Mouse (Mus musculus) retina, postnatal 7 days (tissue): ENCODE results near the gene Map4k4.

Experiments used
- DNase-seq: peaks from one replicate; pipeline ENCODE4 v3.0.0-alpha.2; 2012; ENCODE audit warnings: low read depth, low spot score

Map4k4 gene

GRCm38 (mm10) chr1:39962840-39963239, 62.1 kb downstream of the Map4k4 start:
- no peak for DNase-seq

DNA sequence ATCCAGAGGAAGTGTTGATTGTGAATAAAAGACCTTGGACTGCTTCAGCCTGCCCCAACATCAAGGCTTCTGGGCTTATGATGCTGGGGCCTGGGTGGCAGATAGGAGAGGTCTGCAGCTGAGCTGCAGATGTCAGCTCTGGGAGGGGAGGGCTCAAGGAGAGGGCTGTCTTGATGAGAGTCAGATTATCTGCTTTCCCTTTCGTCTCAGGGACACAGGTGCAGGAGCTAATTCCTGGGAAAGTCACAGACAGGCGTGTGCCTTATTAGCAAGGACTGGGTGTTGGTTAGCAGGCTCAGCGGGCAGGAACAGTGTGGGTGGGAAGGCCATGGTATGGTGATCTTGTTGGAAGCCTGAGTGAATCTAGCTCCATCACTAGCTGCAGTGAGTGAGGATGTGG, 63.1 kb downstream of the Map4k4 start:
- no peak for DNase-seq

- no peak for DNase-seq
These were observed 63.7 kb downstream of the Map4k4 start for GRCm38 (mm10) chr1:39964427-39964826.

GRCm38 (mm10) chr1:39965461-39965860, 64.7 kb downstream of the Map4k4 start:
- DNase-seq = no peak

GRCm38 (mm10) chr1:39968999-39969398, 68.3 kb downstream of the Map4k4 start:
- no peak for DNase-seq

DNA sequence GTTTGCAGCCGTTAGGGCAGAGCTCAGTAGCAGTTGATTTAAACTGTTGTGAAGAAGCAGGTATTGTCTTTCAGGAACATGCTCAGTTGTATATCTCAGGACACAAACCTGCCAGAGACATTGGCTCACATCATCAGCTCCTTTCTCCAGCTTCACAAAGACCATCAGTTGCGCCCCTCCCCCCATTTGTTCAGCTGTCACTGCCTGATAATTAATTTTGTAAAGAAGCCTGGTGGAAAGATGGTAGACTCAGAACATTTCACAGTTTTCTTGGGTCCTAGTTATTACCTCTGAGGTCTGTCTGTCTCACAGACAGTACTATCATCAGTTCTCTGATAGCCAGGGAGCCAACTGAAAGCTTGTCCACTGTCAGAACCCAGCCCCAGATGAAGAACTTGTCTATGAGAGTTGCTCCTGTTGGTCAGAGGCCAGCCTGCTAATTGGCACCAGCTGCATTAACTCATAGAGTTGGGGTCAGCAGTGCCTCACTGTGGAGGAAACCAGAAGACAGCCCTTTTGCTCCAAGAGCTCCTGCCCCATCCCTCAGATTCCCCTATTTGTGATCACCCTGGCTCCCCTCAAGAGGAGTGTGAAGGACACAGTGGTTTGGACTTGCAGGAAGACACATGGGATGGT, 69.2 kb downstream of the Map4k4 start:
- DNase-seq = no peak

GRCm38 (mm10) chr1:39972411-39972810, 71.7 kb downstream of the Map4k4 start:
- no peak for DNase-seq

DNA sequence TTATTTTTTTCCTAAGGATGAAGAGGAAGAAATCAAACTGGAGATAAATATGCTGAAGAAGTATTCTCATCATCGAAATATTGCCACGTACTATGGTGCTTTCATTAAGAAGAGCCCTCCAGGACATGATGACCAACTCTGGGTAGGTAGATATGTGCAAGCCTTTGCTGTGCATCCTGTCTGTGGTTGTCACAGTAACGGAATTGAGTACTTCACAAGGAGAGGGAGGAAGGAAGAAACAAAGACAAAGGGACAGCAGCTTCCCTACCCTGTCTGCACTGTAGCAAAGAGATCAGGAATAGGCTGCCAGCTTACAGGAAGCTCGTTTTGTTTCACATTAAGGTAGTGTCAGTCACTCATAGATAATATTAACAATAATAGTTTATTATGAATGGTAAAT, 73.2 kb downstream of the Map4k4 start:
- DNase-seq = no peak

- DNase-seq = no peak
These were observed 74.3 kb downstream of the Map4k4 start for GRCm38 (mm10) chr1:39975005-39975404.

GRCm38 (mm10) chr1:39976107-39976506, 75.4 kb downstream of the Map4k4 start:
- no peak for DNase-seq

DNA sequence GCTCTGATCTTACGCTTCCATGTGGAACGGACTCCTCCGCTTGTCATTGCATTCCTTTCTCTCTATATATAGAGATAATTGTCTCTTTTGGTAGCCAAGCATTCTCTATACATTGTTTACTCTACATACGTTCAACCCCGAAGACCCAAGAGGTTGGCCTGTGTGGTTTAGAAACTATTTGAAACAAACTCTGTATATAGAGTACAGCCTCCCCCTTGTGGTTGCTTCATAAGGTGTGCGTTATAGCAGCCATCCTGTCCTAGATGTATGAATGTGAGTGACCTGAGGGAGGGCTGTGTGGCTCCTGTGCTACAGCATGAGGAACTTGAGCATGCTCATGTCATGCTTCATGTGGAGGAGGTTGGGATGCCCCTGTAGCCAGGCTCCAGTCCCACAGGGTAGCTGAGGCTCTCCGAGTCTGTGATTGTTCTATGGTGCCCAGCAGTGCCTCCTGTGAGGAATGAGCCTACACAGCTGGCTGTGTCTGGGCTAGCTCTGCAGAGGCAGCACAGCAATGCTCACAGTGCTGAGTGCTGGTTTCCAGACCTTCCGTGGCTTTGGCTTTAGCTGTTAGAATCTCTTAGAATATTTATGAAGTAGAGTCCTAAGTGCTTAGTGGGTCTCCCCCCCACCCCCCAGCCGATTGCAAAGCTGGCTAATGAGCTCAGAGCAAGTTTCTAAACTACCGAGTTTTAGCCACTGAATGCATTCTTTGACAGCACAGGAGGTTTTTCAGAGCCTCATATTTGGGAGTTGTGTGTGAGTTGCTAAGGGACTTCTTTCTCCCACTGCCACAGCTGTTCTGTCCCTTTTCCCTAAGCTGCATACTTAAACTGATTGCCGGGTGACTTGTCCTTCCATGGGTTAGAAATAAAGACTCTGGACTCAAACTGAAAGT, 76.4 kb downstream of the Map4k4 start:
- DNase-seq = no peak

- no peak for DNase-seq
These were observed 78.2 kb downstream of the Map4k4 start for GRCm38 (mm10) chr1:39978781-39979486.

GRCm38 (mm10) chr1:39980314-39981290, 79.9 kb downstream of the Map4k4 start:
- no peak for DNase-seq

- DNase-seq = no peak
These were observed 81.3 kb downstream of the Map4k4 start for GRCm38 (mm10) chr1:39981970-39982369.

GRCm38 (mm10) chr1:39982727-39983487, 82.2 kb downstream of the Map4k4 start:
- DNase-seq = no peak

- DNase-seq = no peak
These were observed 83.6 kb downstream of the Map4k4 start for GRCm38 (mm10) chr1:39984331-39984730.

- DNase-seq = no peak
These were observed 86.1 kb downstream of the Map4k4 start for GRCm38 (mm10) chr1:39986820-39987219.

DNA sequence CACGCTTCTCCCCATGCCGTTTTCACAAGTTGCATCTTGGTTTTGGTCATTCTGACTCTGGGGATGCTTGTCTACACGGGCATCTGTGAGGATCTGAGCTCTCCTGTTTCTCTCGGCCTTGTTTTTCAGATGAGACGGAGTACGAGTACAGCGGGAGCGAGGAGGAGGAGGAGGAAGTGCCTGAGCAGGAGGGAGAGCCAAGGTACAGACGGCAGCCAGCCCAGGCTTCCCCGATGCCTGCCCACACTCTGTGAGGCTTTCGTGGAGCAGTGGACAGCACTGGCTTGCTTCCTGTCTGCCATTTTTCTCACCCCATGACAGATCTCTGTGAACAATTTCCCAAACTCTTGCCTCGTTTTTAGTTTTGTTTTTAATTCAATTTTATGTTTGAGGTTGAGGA, 88.1 kb downstream of the Map4k4 start:
- no peak for DNase-seq

DNA sequence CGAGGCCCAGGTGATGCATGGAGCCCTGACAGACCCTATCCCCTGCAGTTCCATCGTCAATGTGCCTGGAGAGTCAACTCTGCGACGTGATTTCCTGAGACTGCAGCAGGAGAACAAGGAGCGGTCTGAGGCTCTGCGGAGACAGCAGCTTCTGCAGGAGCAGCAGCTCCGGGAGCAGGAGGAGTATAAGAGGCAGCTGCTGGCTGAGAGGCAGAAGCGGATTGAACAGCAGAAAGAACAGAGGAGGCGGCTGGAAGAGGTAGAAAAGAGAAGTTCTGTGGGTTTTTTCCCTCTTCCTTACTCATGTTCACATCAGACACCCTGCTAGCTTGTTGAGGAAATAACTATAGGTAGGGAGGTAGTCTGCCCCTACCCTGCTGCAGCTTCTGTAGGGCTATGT, 89.3 kb downstream of the Map4k4 start:
- DNase-seq = no peak

- DNase-seq = no peak
These were observed 93.2 kb downstream of the Map4k4 start for GRCm38 (mm10) chr1:39993921-39994320.
